8 mouse cellular contexts compared by ENCODE assay signal in the genomic region with DNA sequence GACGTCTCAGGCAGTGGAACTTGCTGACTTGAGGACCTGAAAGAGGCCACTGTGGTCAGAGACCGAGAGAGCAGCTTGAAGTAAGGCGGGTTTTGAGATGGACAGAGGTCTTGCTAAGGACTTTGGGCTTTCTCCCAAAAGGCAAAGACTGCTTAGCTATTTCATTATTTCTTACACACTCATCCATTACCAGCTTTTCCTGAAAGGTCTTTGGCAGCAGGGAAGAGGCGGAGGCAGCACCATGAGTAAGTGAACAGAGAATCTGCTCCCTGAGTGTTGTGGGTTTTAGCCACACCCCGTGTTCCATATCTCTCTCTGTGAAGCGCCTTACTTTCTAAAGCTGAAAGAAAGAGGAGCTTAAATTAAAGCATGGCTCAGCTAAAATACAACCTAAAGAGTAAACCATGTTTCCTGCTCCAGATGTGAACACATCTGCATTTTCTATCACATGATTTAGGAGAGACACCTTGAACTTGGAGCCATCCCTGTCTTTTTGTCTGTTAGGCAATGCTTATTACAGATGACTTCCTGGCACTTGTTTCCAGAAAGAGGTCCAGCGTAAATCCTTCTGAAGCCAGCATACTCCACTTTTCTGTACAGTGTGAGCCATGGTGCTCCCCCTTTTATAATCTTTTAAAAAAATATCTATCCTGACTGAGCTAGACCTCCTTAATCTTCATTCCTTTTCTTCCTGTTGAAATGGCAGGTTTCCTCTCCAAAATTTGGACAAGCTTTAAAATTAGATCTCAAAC.
DNase-seq lines count a peak whose midpoint lies in the region; ATAC-seq and TF ChIP-seq lines count a peak whose summit lies in the region.

No protein-coding gene starts in this region.

- no peak overlapping the region for H3K4me2 ChIP-seq in heart, embryonic 14.5 days (ENCODE audit: low read length)
- H3K4me2 ChIP-seq in stomach, embryonic 15.5 days, result no peak overlapping the region

- no peak for TF ChIP-seq CTCF in layer of hippocampus, adult 2 months (conservative IDR thresholded peaks at IDR 0.05)

- H3K27ac ChIP-seq in layer of hippocampus, adult 2 months, result peak overlapping the region; percentile 59
- peak overlapping the region; percentile 48 to 60 for H3K27ac ChIP-seq in heart, embryonic 14.5 days (replicated peaks in 1 of 2; ENCODE audit: control insufficient read depth in 1 of 2, insufficient read depth in 1 of 2, low read depth in 2 of 2, low read length in 2 of 2)
- peak overlapping the region; percentile 67; the same call in 1 of the 2 replicates for H3K27ac ChIP-seq in stomach, embryonic 15.5 days

- H3K9ac ChIP-seq in heart, embryonic 14.5 days (ENCODE audit: low read length), result no peak overlapping the region
- no peak overlapping the region for H3K9ac ChIP-seq in stomach, embryonic 15.5 days

- no peaks in the 10 kb centered on the region for H3K9me3 ChIP-seq in heart, embryonic 14.5 days (ENCODE audit: control insufficient read depth, low read length)
- no peaks in the 10 kb centered on the region for H3K9me3 ChIP-seq in stomach, embryonic 15.5 days

- peak; percentile 14 to 15 for DNase-seq in cerebellum, postnatal 10 days
- no peak for DNase-seq in cerebellum, adult 11 months
- DNase-seq in layer of hippocampus, adult 2 months (ENCODE audit: low spot score in 2 of 2), result peak in 1 of 2 experiments; percentile 20
- no peak for DNase-seq in layer of hippocampus, adult 8-10 months (ENCODE audit: low spot score in 2 of 2)
- DNase-seq in left cerebral cortex, adult 11 months (ENCODE audit: low spot score), result no peak
- DNase-seq in testis, postnatal 10 days (ENCODE audit: low spot score), result no peak

- 65% methylated on average over 7 of the region's 7 CpGs for WGBS in heart, embryonic 14.5 days
- WGBS in stomach, embryonic 15.5 days, result 48% methylated on average over 7 of the region's 7 CpGs

- no peak for ATAC-seq in heart, embryonic 14.5 days (ENCODE audit: insufficient number of reproducible peaks, insufficient read depth, low FRiP score, low read depth)
- ATAC-seq in stomach, embryonic 15.5 days (ENCODE audit: insufficient read depth, low FRiP score, low read depth), result no peak

- no peak overlapping the region for H3K4me3 ChIP-seq in layer of hippocampus, adult 2 months
- no peak overlapping the region for H3K4me3 ChIP-seq in heart, embryonic 14.5 days (ENCODE audit: control insufficient read depth in 1 of 2, insufficient read depth in 1 of 2, low read depth in 1 of 2, low read length in 2 of 2)
- no peak overlapping the region for H3K4me3 ChIP-seq in stomach, embryonic 15.5 days (replicated peaks)

- H3K36me3 ChIP-seq in heart, embryonic 14.5 days (ENCODE audit: control insufficient read depth, insufficient read depth, low read length), result no peaks in the 10 kb centered on the region
- H3K36me3 ChIP-seq in stomach, embryonic 15.5 days, result no peaks in the 10 kb centered on the region

- no peaks in the 10 kb centered on the region for H3K27me3 ChIP-seq in heart, embryonic 14.5 days (ENCODE audit: control insufficient read depth, insufficient read depth, low read length)
- H3K27me3 ChIP-seq in stomach, embryonic 15.5 days (replicated peaks), result no peaks in the 10 kb centered on the region

- H3K4me1 ChIP-seq in heart, embryonic 14.5 days (ENCODE audit: control insufficient read depth in 2 of 2, insufficient read depth in 2 of 2, low read length in 2 of 2), result peaks cover 7 to 28% of the 10 kb centered on the region in 2 experiments
- H3K4me1 ChIP-seq in stomach, embryonic 15.5 days, result peaks cover 8% of the 10 kb centered on the region

Comparison
In these comparisons a context has a peak if more than half of its experiments do, and no peak if none do; other contexts are left out.
1. DNase-seq: peak in cerebellum, postnatal 10 days (2 of 2); none in cerebellum, adult 11 months (single experiment), layer of hippocampus, adult 8-10 months (0 of 2), left cerebral cortex, adult 11 months (single experiment) and testis, postnatal 10 days (single experiment).
2. Peak in every context shown above with its lines, with median percentiles within 50 percentile points of each other: H3K27ac ChIP-seq.